Mouse (Mus musculus) left cerebral cortex, adult 2 months (tissue): Measurements from ENCODE around the gene Tmem200c. TPM values are rescaled to one million over a fixed set of nuclear protein-coding genes. Genes with fewer than 3 reads are reported as not detected.

ENCODE experiments used
- DNase-seq, 2 experiments: peaks; one replicate each; pipeline ENCODE4 v3.0.0; 2021 to 2022; ENCODE audit warnings: low spot score in 2 of 2, mixed read lengths in 1 of 2; ENCODE audit errors: extremely low spot score in 1 of 2
- H3K27ac ChIP-seq: fragments of 200-600 bp; 2 replicates; pipeline ENCODE4 v1.8.1; 2022
- H3K4me3 ChIP-seq: fragments of 200-600 bp; 2 replicates; pipeline ENCODE4 v1.8.1; 2022
- CTCF ChIP-seq: fragments of 200-600 bp; IDR thresholded peaks from 2 replicates; pipeline ENCODE4 v1.8.1; 2022; ENCODE audit warnings: antibody characterized with exemption, mild to moderate bottlenecking, moderate library complexity
- intact Hi-C: fragments of 180-260 bp; cut with DNase I; formaldehyde crosslinking; loops from one replicate; pipeline ENCODE4 v1.15.1; 2025
- total RNA-seq, 2 experiments: library from RNA; stranded (reverse); gene quantifications; 2 replicates each; pipeline ENCODE4 v1.2.3; 2021

The Tmem200c gene
- total RNA-seq, 2 experiments from 2014 or later = 20.3 to 21.1 TPM

- DNase-seq = no peak
- TF ChIP-seq CTCF = peak; percentile 75
- Histone ChIP-seq H3K4me3 (no peak overlapping the region), H3K27ac (no peak overlapping the region)
- intact Hi-C loops = loop anchor here (1.0 kb wide), 2 partner anchors 567 to 675 kb away; no protein-coding TSS in a partner anchor
Measured at GRCm38 (mm10) chr17:68852171-68852966, 25.9 kb downstream of the Tmem200c start.

- H3K4me3 ChIP-seq = no peak overlapping the region
Measured at GRCm38 (mm10) chr17:68864175-68864574, 37.8 kb downstream of the Tmem200c start.

GRCm38 (mm10) chr17:68868439-68868838, 42.0 kb downstream of the Tmem200c start:
- intact Hi-C loops = loop anchor here (2.0 to 5.0 kb wide), 4 partner anchors 581 to 1008 kb away; no protein-coding TSS in a partner anchor
- TF ChIP-seq CTCF = peak; percentile 61
- peak in 1 of 2 experiments; percentile 36 for DNase-seq
- Histone ChIP-seq H3K4me3 (no peak overlapping the region), H3K27ac (no peak overlapping the region)

More at GRCm38 (mm10) chr17:68864175-68864574, 37.8 kb downstream of the Tmem200c start:
- no peak overlapping the region for H3K27ac ChIP-seq
- no peak for DNase-seq
- intact Hi-C loops = no loop called here
- TF ChIP-seq CTCF = no peak

- no peak for DNase-seq
- Histone ChIP-seq H3K27ac (no peak overlapping the region), H3K4me3 (no peak overlapping the region)
- TF ChIP-seq CTCF = no peak
- intact Hi-C loops = no loop called here
Measured at GRCm38 (mm10) chr17:68874021-68874420, 47.6 kb downstream of the Tmem200c start.

GRCm38 (mm10) chr17:68875251-68875650, 48.8 kb downstream of the Tmem200c start:
- TF ChIP-seq CTCF = peak; percentile 58
- Histone ChIP-seq H3K27ac (no peak overlapping the region), H3K4me3 (no peak overlapping the region)
- intact Hi-C loops = no loop called here
- no peak for DNase-seq

- intact Hi-C loops = no loop called here
- no peak for TF ChIP-seq CTCF
- DNase-seq = no peak
- Histone ChIP-seq H3K4me3 (no peak overlapping the region), H3K27ac (no peak overlapping the region)
Measured at GRCm38 (mm10) chr17:68875917-68876495, 49.6 kb downstream of the Tmem200c start.

- Histone ChIP-seq H3K4me3 (peak overlapping the region; percentile 44), H3K27ac (no peak overlapping the region)
- DNase-seq = peak; percentile 45 to 53
- intact Hi-C loops = loop anchor here (1.0 to 10.0 kb wide), 2 partner anchors 224 to 463 kb away; no protein-coding TSS in a partner anchor
- peak; percentile 65 for TF ChIP-seq CTCF
Measured at GRCm38 (mm10) chr17:68881725-68882524, 55.5 kb downstream of the Tmem200c start.

GRCm38 (mm10) chr17:68883474-68884083, 57.2 kb downstream of the Tmem200c start:
- intact Hi-C loops = loop anchor here (10.0 kb wide), 1 partner anchor 461 kb away; no protein-coding TSS in a partner anchor
- DNase-seq = no peak
- TF ChIP-seq CTCF = peak; percentile 43
- H3K4me3 ChIP-seq = no peak overlapping the region
- H3K27ac ChIP-seq = no peak overlapping the region

- no peak overlapping the region for H3K27ac ChIP-seq
- no peak overlapping the region for H3K4me3 ChIP-seq
- no peak for DNase-seq
- intact Hi-C loops = no loop called here
- TF ChIP-seq CTCF = no peak
Measured at GRCm38 (mm10) chr17:68890672-68891071, 64.2 kb downstream of the Tmem200c start.

Other genes starting within 250 kb of the Tmem200c start
- gene Epb41l3, start 249.1 kb downstream of the Tmem200c start, total RNA-seq = 100 to 1,000 TPM; 219 to 242 TPM